ENCODE assay signal across 1 mouse cellular context in genomic region chr4:134478031-134478430, GRCm38 (mm10).
A peak's percentile ranks its signal among the peaks of the same experiment; 100 is the strongest.
TF ChIP-seq lines count a peak whose summit lies in the region.

No protein-coding gene starts in this region.

TF ChIP-seq in CH12.LX, 34 proteins besides CTCF, POLR2A, EP300 and RAD21 (continued from another document):
- TF ChIP-seq ZMIZ1 (IDR thresholded peaks at IDR 0.05; ENCODE audit: low read depth, low read length) (no peak), ZC3H11A (IDR thresholded peaks at IDR 0.05; ENCODE audit: low read depth, low read length) (peak; percentile 43), E2F4 (IDR thresholded peaks at IDR 0.05; ENCODE audit: insufficient replicate concordance, low read depth, low read length) (no peak), ETS1 (conservative IDR thresholded peaks at IDR 0.05; ENCODE audit: low read depth, low read length) (no peak), HCFC1 (IDR thresholded peaks at IDR 0.05; ENCODE audit: low read depth, low read length) (peak; percentile 62), SMC3 (IDR thresholded peaks at IDR 0.05; ENCODE audit: low read depth, low read length) (peak; percentile 91), JUND (conservative IDR thresholded peaks at IDR 0.05; ENCODE audit: low read depth, low read length) (no peak), USF2 (conservative IDR thresholded peaks at IDR 0.05; ENCODE audit: low read depth, low read length) (no peak), MYC (IDR thresholded peaks at IDR 0.05; ENCODE audit: low read depth, low read length) (peak; percentile 34; the same call in 1 of the 2 replicates), CHD2 (IDR thresholded peaks at IDR 0.05; ENCODE audit: low read length) (no peak), CHD1 (IDR thresholded peaks at IDR 0.05; ENCODE audit: low read depth, low read length) (no peak), POLR2AphosphoS2 (IDR thresholded peaks at IDR 0.05; ENCODE audit: low read depth, low read length) (no peak), MEF2A (IDR thresholded peaks at IDR 0.05; ENCODE audit: borderline replicate concordance, low read depth, low read length) (peak; percentile 38; the same call in 1 of the 2 replicates), MAFK (IDR thresholded peaks at IDR 0.05; ENCODE audit: insufficient replicate concordance, low read length) (no peak), UBTF (IDR thresholded peaks at IDR 0.05; ENCODE audit: low read depth, low read length) (no peak), ZKSCAN1 (IDR thresholded peaks at IDR 0.05; ENCODE audit: borderline replicate concordance, low read depth, low read length) (no peak), MXI1 (IDR thresholded peaks at IDR 0.05; ENCODE audit: low read depth, low read length) (peak; percentile 55), JUN (IDR thresholded peaks at IDR 0.05; ENCODE audit: insufficient read depth, low read depth, low read length) (no peak), NELFE (IDR thresholded peaks at IDR 0.05; ENCODE audit: low read depth, low read length) (peak; percentile 84; the same call in 1 of the 2 replicates), KAT2A (IDR thresholded peaks at IDR 0.05; ENCODE audit: insufficient replicate concordance, low read length) (0 out of 2 replicates have a peak, but pooled peaks have one; percentile 10), ZNF384 (IDR thresholded peaks at IDR 0.05; ENCODE audit: low read depth, low read length) (0 out of 2 replicates have a peak, but pooled peaks have one; percentile 9), ELF1 (IDR thresholded peaks at IDR 0.05; ENCODE audit: low read depth, low read length) (peak; percentile 37; the same call in 1 of the 2 replicates), SIN3A (IDR thresholded peaks at IDR 0.05; ENCODE audit: low read length) (0 out of 2 replicates have a peak, but pooled peaks have one; percentile 39), NRF1 (IDR thresholded peaks at IDR 0.05; ENCODE audit: low read depth, low read length) (0 out of 2 replicates have a peak, but pooled peaks have one; percentile 28), USF1 (IDR thresholded peaks at IDR 0.05; ENCODE audit: low read depth, low read length) (no peak), PAX5 (IDR thresholded peaks at IDR 0.05; ENCODE audit: low read length) (no peak), BHLHE40 (IDR thresholded peaks at IDR 0.05; ENCODE audit: low read depth, low read length) (peak; percentile 36; the same call in 1 of the 2 replicates), TBP (conservative IDR thresholded peaks at IDR 0.05; ENCODE audit: low read depth, low read length) (no peak), RCOR1 (conservative IDR thresholded peaks at IDR 0.05; ENCODE audit: low read depth, low read length) (peak; percentile 35; the same call in 1 of the 2 replicates), MAZ (IDR thresholded peaks at IDR 0.05; ENCODE audit: low read depth, low read length) (no peak), TCF12 (IDR thresholded peaks at IDR 0.05; ENCODE audit: low read depth, low read length) (peak; percentile 44; the same call in 1 of the 2 replicates), GABPA (IDR thresholded peaks at IDR 0.05; ENCODE audit: insufficient replicate concordance, low read depth, low read length) (no peak), IRF4 (IDR thresholded peaks at IDR 0.05; ENCODE audit: low read depth, low read length) (peak; percentile 76)
